Mouse (Mus musculus) midbrain, embryonic 14.5 days (tissue): ENCODE measurements around the gene Borcs6. TPM values are rescaled to one million over a fixed set of nuclear protein-coding genes. Genes with fewer than 3 reads are reported as not detected.

Experiments used
- ATAC-seq: fragments of 200-750 bp; cut with Nextera tagmentation; 2 replicates; pipeline ENCODE4 v1.8.0; 2017; ENCODE audit warnings: moderate number of reproducible peaks, moderate library complexity; ENCODE audit not compliant: low FRiP score, low TSS enrichment
- DNase-seq: peaks from one replicate; pipeline ENCODE4 v3.0.0-alpha.2; 2015
- H3K27ac ChIP-seq: fragments of 300-500 bp; sonication (generic); replicated peaks from 2 replicates; pipeline ENCODE4 v1.5.1; 2014; ENCODE audit warnings: mild to moderate bottlenecking, low read depth, low read length, moderate library complexity
- H3K27me3 ChIP-seq: fragments of 300-500 bp; sonication (generic); 2 replicates; pipeline ENCODE4 v1.6.1; 2014; ENCODE audit warnings: low read length, control low read depth, mixed read lengths; ENCODE audit not compliant: control insufficient read depth, insufficient read depth
- H3K36me3 ChIP-seq: fragments of 300-500 bp; sonication (generic); 2 replicates; pipeline ENCODE4 v1.6.1; 2014; ENCODE audit warnings: low read length, control low read depth; ENCODE audit not compliant: control insufficient read depth, insufficient read depth
- H3K4me1 ChIP-seq: fragments of 300-500 bp; sonication (generic); 2 replicates; pipeline ENCODE4 v1.6.1; 2014; ENCODE audit warnings: mild to moderate bottlenecking, antibody characterized with exemption, low read length, control low read depth; ENCODE audit not compliant: control insufficient read depth, insufficient read depth
- H3K4me2 ChIP-seq: fragments of 300-500 bp; sonication (generic); 2 replicates; pipeline ENCODE4 v1.6.1; 2014; ENCODE audit warnings: mild to moderate bottlenecking, low read length, moderate library complexity
- H3K4me3 ChIP-seq: fragments of 300-500 bp; sonication (generic); replicated peaks from 2 replicates; pipeline ENCODE4 v1.5.1; 2014; ENCODE audit warnings: low read depth, low read length
- H3K9ac ChIP-seq: fragments of 300-500 bp; sonication (generic); replicated peaks from 2 replicates; pipeline ENCODE4 v1.6.1; 2014; ENCODE audit warnings: mild to moderate bottlenecking, low read length, moderate library complexity
- H3K9me3 ChIP-seq: fragments of 300-500 bp; sonication (generic); 2 replicates; pipeline ENCODE4 v1.6.1; 2016; ENCODE audit warnings: low read length, control low read depth, mixed read lengths; ENCODE audit not compliant: control insufficient read depth
- WGBS: fragments of 180-500 bp; shearing (Covaris S2); extraction: QIAGEN DNeasy Blood & Tissue Kit; methylation state at CpG from one replicate; pipeline ENCODE4 v1.1.7; 2014; 5-methylcytosine and 5-hydroxymethylcytosine counted together
- polyA plus RNA-seq: library from polyadenylated mRNA; unstranded; fragments of >200 nt; fragmentation: Nextera tagmentation; extraction: Ambion mirVana; gene quantifications from 2 replicates; pipeline ENCODE4 v1.2.1, GENCODE M21; 2014

The Borcs6 gene
- polyA plus RNA-seq, 1 experiment from 2014 or later = 17.3 TPM

- H3K4me1 ChIP-seq = peaks cover 29% of the 10 kb centered on the region
- DNase-seq (peak; percentile 98), ATAC-seq (peak; percentile 88)
- under 1% methylated on average over 47 of the region's 47 CpGs for WGBS
- H3K27me3 ChIP-seq = no peaks in the 10 kb centered on the region
- H3K4me3 ChIP-seq = peak within 1 kb of the TSS; percentile 59
- no peaks in the 10 kb centered on the region for H3K9me3 ChIP-seq
- H3K27ac ChIP-seq = peak within 1 kb of the TSS; percentile 89
- H3K9ac ChIP-seq = peak within 1 kb of the TSS; percentile 77
- H3K36me3 ChIP-seq = no peaks in the 10 kb centered on the region
- H3K4me2 ChIP-seq = peak within 1 kb of the TSS; percentile 72
Observed at GRCm38 (mm10) chr11:69070590-69071222, 11.2 kb downstream of the Borcs6 start, which contains the start of gene Tmem107. Gene Tmem107 (plus strand): TSS chr11:69070806.

- ATAC-seq (no peak), DNase-seq (no peak)
- no peaks in the 10 kb centered on the region for H3K36me3 ChIP-seq
- H3K27me3 ChIP-seq = no peaks in the 10 kb centered on the region
- WGBS = 27% methylated on average over 9 of the region's 9 CpGs
- no peaks in the 10 kb centered on the region for H3K9me3 ChIP-seq
- peak overlapping the region; percentile 77 for H3K9ac ChIP-seq
- H3K4me3 ChIP-seq = peak overlapping the region; percentile 59
- H3K4me1 ChIP-seq = peaks cover 25% of the 10 kb centered on the region
- peak overlapping the region; percentile 89 for H3K27ac ChIP-seq
- peak overlapping the region; percentile 72 for H3K4me2 ChIP-seq
Observed at GRCm38 (mm10) chr11:69071262-69071661, 11.7 kb downstream of the Borcs6 start.

- Histone ChIP-seq H3K9me3 (no peaks in the 10 kb centered on the region), H3K4me2 (peak overlapping the region; percentile 72), H3K36me3 (no peaks in the 10 kb centered on the region), H3K27ac (peak overlapping the region; percentile 95), H3K4me3 (peak overlapping the region; percentile 32), H3K27me3 (no peaks in the 10 kb centered on the region), H3K9ac (peak overlapping the region; percentile 74), H3K4me1 (peaks cover 20% of the 10 kb centered on the region)
- WGBS = 80% methylated on average over 11 of the region's 11 CpGs
- ATAC-seq (no peak), DNase-seq (no peak)
Observed at GRCm38 (mm10) chr11:69072234-69072633, 12.7 kb downstream of the Borcs6 start.

DNA sequence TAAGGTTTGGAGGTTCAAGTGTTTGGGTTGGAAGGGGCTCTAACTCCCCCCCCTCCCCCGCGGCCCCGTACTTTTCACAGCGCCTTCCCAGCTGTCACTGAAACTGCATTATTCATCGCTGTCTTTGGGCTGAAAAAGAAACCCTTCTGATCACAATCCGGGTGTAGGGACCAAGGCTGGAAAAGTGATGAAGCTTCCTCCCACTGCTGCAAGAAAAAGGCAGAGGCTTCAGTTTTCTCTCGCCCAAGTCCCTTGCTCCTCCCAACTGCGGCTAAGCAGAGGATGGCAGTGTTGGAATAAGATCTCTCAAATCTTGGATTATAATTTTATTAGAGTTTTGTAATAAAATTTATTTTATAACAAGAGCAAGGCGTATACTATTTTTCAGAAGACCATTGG is 13.1 kb downstream of the Borcs6 start:
- DNase-seq (no peak), ATAC-seq (no peak)
- H3K36me3 ChIP-seq = no peaks in the 10 kb centered on the region
- peak overlapping the region; percentile 74 for H3K9ac ChIP-seq
- peaks cover 20% of the 10 kb centered on the region for H3K4me1 ChIP-seq
- no peaks in the 10 kb centered on the region for H3K9me3 ChIP-seq
- no peaks in the 10 kb centered on the region for H3K27me3 ChIP-seq
- peak overlapping the region; percentile 32 for H3K4me3 ChIP-seq
- H3K4me2 ChIP-seq = peak overlapping the region; percentile 72
- 10% methylated on average over 9 of the region's 9 CpGs for WGBS
- peak overlapping the region; percentile 95 for H3K27ac ChIP-seq

GRCm38 (mm10) chr11:69073065-69073888 is 13.8 kb downstream of the Borcs6 start:
- H3K4me1 ChIP-seq = peaks cover 20% of the 10 kb centered on the region
- peak overlapping the region; percentile 95 for H3K27ac ChIP-seq
- ATAC-seq = peak; percentile 76; the same call in 1 of the 2 replicates
- DNase-seq = peak; percentile 97
- H3K27me3 ChIP-seq = no peaks in the 10 kb centered on the region
- peak overlapping the region; percentile 72 for H3K4me2 ChIP-seq
- no peaks in the 10 kb centered on the region for H3K36me3 ChIP-seq
- under 1% methylated on average over 14 of the region's 14 CpGs for WGBS
- peak overlapping the region; percentile 74 for H3K9ac ChIP-seq
- H3K9me3 ChIP-seq = no peaks in the 10 kb centered on the region
- H3K4me3 ChIP-seq = peak overlapping the region; percentile 32

DNA sequence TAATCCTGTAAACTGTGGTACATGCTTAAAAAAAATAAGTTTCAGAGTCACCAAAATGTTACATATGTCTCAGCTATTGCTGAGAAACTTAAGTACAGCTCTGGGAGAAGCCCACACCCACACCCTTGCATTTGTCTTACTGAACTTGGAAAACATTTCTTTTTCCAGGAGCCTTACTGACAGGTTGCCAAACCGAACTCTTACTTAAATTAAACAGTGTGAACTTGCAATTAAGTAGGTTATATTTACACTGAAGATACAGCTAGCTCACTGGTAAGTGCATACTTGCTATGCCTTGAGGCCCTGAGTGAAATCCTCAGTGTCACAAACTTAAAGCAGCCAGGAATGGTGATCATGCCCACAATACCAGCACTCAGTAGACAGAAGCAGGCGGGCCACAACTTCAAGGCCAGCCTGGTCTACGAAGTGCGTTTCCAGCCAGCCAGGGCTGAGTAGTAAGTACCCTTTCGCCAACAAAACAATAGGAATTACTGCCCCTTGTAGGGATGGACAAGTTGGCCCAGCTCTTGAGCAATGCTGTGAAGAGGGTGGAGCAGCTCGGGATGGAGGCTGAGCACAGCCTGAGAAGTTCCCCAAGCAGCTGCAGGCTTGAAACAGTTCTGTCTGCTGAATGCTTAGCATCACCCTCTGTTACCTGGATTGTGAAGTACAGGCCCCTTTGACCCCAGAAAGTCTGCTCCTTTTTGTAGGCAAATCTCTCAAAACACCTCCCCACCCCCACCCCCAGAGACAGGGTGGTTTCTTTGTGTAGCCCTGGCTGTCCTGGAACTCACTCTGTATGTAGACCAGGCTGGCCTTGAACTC is 14.6 kb downstream of the Borcs6 start:
- Histone ChIP-seq H3K4me3 (no peak overlapping the region; the same call in 1 of the 2 replicates), H3K9me3 (no peaks in the 10 kb centered on the region), H3K27ac (peak overlapping the region; percentile 95), H3K36me3 (no peaks in the 10 kb centered on the region), H3K9ac (no peak overlapping the region; the same call in 1 of the 2 replicates), H3K27me3 (no peaks in the 10 kb centered on the region), H3K4me2 (peak overlapping the region; percentile 72), H3K4me1 (peaks cover 20% of the 10 kb centered on the region)
- ATAC-seq (no peak), DNase-seq (no peak)
- 42% methylated on average over 6 of the region's 6 CpGs for WGBS

DNA sequence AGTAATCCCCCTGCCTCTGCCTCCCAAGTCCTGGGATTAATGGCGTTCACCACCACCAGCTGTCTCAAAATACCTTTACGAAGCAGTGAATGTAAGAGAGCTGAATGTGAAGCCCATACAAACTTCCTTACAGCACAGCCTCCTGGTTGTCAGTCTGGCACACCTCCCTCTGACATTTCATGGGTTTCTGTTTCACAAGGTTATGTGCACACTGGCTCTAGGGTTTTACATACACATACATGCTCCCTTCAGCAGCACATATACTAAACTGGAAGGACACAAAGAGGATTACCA is 15.2 kb downstream of the Borcs6 start:
- H3K36me3 ChIP-seq = no peaks in the 10 kb centered on the region
- no peak overlapping the region for H3K9ac ChIP-seq
- no peaks in the 10 kb centered on the region for H3K27me3 ChIP-seq
- DNase-seq (no peak), ATAC-seq (no peak)
- 47% methylated on average over 2 of the region's 2 CpGs for WGBS
- H3K4me2 ChIP-seq = no peak overlapping the region
- H3K4me1 ChIP-seq = peaks cover 20% of the 10 kb centered on the region
- no peak overlapping the region for H3K4me3 ChIP-seq
- no peaks in the 10 kb centered on the region for H3K9me3 ChIP-seq
- H3K27ac ChIP-seq = 0 out of 2 replicates have a peak overlapping the region, but pooled peaks have one; percentile 95

DNA sequence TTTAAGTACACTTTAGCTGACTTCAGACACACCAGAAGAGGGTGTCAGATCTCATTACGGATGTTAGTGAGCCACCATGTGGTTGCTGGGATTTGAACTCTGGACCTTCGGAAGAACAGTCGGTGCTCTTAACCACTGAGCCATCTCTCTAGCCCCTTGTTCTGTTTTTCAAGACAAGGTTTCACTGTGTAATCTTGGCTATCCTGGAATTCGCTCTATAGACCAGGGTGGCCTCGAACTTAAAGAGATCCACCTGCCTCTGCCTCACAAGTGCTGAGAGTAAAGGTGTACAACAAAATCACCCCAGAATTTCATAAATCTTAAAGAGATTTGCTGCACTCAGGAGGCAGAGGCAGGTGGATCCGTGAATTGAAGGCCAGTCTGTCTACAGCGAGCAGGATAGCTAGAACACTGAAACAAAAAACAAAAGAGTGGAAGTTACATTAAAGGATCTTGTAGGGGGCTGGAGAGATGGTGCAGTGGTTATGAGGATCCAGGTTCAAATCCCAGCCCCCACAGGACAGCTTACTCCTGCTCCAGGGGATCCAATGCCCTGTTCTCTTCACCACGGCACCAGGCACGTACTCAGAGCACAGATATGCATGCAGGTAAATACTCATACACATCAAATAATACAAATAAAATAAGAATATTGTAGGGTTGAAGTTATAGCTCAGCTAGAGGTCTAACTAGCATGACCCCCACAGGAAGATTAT is 16.4 kb downstream of the Borcs6 start:
- H3K4me2 ChIP-seq = no peak overlapping the region
- no peaks in the 10 kb centered on the region for H3K9me3 ChIP-seq
- 51% methylated on average over 8 of the region's 9 CpGs for WGBS
- no peak for ATAC-seq
- H3K9ac ChIP-seq = no peak overlapping the region
- H3K4me3 ChIP-seq = no peak overlapping the region
- H3K4me1 ChIP-seq = peaks cover 16% of the 10 kb centered on the region
- no peak overlapping the region for H3K27ac ChIP-seq
- no peaks in the 10 kb centered on the region for H3K27me3 ChIP-seq
- no peak for DNase-seq
- no peaks in the 10 kb centered on the region for H3K36me3 ChIP-seq
